Mouse (Mus musculus) heart, postnatal 10 days (tissue): ENCODE data around the gene Cradd. TPM values are rescaled to one million over a fixed set of nuclear protein-coding genes. Genes with fewer than 3 reads are reported as not detected.

Experiments used
- DNase-seq, 2 experiments: peaks; one replicate each; pipeline ENCODE4 v3.0.0; 2021
- intact Hi-C: fragments of 180-260 bp; cut with DNase I; formaldehyde crosslinking; loops from one replicate; pipeline ENCODE4 v1.15.1; 2025
- total RNA-seq, 2 experiments: library from RNA; stranded (reverse); gene quantifications; 2 replicates each; pipeline ENCODE4 v1.2.3; 2021

The Cradd gene
- total RNA-seq, 2 experiments from 2014 or later = 12.9 to 13.5 TPM

DNA sequence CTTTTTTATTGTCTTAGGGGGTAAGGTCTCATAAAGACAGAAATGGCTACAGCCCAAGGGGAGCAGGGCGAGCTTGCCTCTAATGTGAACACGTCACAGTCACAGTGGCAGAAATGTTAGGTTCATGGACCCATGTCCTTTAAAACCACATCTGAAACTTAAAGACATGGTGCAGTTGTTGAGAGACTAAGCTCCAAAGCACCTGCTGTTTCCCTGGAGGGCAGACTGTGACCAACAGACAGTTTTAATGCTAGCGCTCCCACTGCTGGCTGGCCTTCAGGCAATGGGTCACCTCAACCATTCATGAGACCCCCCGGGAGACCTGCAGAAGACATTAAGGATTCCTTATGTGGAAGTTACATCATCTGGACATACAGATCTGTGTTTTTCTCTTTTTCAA, 141.5 kb downstream of the Cradd start:
- no peak for DNase-seq
- intact Hi-C loops = no loop called here

GRCm38 (mm10) chr10:95181553-95181952, 142.4 kb downstream of the Cradd start:
- DNase-seq = peak in 1 of 2 experiments; percentile 58

DNA sequence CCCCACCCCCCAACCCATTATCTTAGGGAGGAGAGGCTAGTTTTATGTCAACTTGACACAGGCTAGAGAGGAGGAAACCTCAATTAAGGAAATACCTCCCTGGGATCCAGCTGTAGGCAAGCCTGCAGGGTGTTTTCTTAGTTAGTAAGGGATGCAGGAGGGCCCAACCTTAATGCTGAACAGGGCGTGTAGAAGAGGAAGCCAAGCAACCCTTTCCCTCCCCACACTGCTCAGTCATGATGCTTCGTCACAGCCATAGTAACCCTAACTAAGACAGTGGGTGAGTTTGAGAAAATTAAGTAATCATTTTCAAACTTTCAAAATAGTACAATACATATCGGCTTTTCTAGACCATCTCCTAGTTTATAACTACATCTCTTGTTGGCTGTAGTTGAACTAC, 143.0 kb downstream of the Cradd start:
- intact Hi-C loops = no loop called here
- no peak for DNase-seq

More at GRCm38 (mm10) chr10:95181553-95181952, 142.4 kb downstream of the Cradd start:
- intact Hi-C loops = no loop called here

DNA sequence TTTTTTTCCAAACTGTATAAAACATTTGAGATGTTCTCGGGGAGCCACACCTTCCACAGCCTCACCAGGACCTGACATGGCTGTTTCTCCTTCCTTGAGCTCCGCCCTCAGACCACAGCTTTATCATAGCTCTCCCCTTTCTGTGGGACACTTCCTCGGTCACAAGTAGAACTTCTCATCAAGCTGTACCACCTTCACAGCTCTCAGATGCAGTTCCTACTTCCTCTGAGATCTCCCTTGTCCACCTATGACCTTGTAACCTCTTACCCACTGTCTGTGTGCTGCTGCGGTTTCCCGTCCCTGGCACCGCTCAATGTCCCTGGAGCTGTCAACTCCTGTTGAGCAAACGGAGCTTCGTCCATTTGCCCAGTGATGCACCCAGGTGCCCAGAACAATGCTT, 143.8 kb downstream of the Cradd start:
- intact Hi-C loops = no loop called here
- no peak for DNase-seq

- intact Hi-C loops = no loop called here
- no peak for DNase-seq
These were observed 145.1 kb downstream of the Cradd start for GRCm38 (mm10) chr10:95178785-95179184.

DNA sequence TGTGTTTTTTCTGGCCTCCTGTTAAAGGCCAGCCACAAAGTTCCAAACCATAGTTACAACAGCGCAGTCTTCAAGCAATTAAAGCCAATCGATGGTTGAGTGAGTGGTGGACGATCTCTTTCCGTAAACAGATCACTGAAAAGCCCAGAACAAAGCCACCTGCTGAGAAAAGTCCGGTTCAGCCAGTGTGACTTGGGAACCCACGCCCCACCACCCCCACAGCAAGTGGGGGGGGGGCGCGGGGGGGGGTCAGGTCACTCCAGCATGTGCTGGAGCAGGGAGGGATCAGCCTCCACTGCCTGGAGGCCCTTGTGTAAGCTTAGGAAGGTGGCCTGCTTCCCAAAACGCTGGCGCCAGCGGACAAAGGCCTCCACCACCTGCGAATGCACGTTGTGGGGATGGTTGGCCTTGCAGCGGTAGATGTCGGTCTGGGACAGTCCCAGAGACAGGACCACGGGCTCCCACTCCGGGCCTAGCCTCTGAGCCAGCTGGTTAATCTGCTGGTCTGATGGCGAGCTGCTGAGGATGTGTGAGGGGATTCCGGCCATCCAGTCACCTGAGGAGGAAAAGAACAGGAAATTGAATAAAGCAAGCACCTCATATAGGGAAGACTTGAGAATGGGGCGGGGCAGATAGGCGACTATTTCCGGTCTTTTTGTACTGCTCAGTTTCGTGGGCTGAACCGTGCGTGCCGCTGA, 148.4 kb downstream of the Cradd start:
- intact Hi-C loops = no loop called here

GRCm38 (mm10) chr10:95174260-95174659, 149.7 kb downstream of the Cradd start:
- DNase-seq = no peak
- intact Hi-C loops = no loop called here

More for the DNA sequence above, 148.4 kb downstream of the Cradd start:
- no peak for DNase-seq

GRCm38 (mm10) chr10:95170721-95171354, 153.1 kb downstream of the Cradd start:
- intact Hi-C loops = no loop called here

GRCm38 (mm10) chr10:95164949-95165348, 159.0 kb downstream of the Cradd start:
- no peak for DNase-seq
- intact Hi-C loops = no loop called here

More at GRCm38 (mm10) chr10:95170721-95171354, 153.1 kb downstream of the Cradd start:
- no peak for DNase-seq

GRCm38 (mm10) chr10:95162691-95163374, 161.1 kb downstream of the Cradd start:
- intact Hi-C loops = no loop called here
- peak; percentile 38 to 55 for DNase-seq

DNA sequence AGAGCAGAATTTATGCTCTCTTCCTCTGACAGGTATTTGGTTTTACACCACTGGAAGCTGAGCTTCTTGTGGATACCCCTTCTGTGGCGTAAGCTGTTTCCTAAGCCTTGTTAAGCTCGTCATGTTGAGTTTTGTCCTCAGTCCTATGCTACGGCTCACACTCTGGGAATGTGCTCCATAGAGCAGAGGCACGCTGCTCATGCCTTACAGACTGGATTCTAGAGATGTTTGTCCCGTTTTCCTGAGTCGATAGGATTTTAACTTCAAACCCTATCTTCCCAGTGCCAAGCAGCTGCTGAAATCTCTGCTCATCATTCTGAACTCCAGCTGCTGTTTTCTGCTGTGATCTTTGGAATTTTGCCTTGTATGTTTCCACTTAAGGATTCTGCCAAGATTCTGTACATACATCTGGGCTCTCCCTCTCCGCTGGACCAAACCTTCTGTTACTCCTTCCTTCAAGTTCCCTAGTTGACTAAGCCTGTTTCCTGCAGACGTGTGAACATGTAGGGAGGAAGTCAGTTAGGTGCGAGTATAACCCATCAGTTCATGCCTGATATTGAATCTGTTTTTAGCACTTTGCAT, 164.2 kb downstream of the Cradd start:
- intact Hi-C loops = no loop called here
- DNase-seq = no peak

GRCm38 (mm10) chr10:95156410-95156809, 167.5 kb downstream of the Cradd start:
- DNase-seq = no peak
- intact Hi-C loops = no loop called here

DNA sequence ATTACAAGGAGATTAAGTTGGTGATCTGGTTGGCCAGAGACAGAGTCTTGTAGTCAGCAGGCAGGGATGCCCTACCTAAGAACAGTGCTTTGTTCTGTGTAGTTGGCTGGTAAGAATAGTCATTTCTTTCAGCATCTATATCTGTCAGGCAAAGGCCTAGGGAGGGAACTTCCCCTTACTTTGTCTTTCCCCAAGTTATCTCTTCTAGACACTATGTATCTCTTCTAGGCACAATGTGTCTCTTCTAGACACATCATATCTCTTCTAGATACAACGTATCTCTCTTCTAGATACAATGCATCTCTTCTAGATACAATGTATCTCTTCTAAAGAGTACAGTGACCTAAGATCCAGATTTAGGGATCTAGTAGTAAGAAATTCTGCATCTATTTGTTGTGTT, 169.3 kb downstream of the Cradd start:
- DNase-seq = no peak
- intact Hi-C loops = no loop called here

- no peak for DNase-seq
- intact Hi-C loops = no loop called here
These were observed 170.7 kb downstream of the Cradd start for GRCm38 (mm10) chr10:95153224-95153623.

DNA sequence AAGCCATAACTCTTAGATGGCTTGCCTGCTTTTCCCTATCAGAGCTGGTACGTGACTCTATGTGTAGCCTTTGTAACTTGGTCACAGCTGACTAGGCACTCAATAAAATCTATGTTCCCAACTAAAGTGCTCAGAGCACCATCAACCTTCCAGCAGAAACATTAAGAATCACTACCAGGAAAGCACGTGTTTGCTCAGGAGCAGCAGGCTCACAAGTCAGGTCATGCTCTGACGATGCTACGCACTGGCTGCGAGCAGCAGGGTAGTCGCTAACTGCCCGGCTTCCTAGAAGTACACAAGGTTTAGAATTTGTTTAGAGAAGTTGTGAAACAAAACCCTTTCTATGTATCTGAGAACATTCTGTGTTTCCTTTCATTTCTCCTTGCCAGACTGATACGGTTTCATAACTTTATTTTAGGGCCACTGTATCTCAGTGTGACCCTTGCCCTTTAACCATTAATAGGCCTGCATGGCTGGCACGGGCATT, 171.4 kb downstream of the Cradd start:
- intact Hi-C loops = no loop called here

DNA sequence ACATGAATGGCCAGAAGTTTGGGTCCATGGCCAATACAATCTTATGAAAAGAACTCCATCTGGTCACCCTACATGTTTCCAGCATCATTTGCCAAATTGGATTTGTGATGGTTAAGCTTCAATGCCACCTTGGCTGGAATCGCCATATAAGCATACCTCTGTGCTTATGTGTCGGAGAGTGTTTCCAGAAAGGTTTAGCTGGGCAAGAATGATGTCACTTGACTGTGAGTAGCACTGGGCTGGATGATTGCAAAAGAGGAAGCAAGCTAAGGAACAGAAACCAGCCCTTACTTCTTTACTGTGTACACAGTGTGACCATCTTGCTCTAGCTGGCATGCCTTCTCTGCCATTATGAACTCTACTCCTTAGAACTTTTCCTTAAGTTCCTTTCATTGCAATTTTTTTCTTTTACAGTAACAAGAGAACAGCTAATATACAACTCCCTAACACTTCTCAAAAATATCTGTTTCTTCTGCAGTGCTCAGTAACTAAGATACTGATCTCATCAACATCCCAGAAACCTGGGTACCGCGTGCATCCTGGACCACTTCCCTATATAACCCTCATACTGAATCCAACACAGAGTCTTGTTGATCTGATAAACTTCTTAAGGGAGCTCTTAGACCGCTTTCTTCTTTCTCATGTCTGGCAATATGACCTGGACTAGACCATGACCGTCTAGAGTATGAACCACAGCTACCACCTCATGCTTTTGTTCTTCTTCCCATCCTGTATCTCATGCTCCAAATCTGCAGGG, 172.7 kb downstream of the Cradd start:
- intact Hi-C loops = no loop called here
- no peak for DNase-seq

More for the DNA sequence above, 171.4 kb downstream of the Cradd start:
- DNase-seq = no peak

GRCm38 (mm10) chr10:95149666-95150065, 174.3 kb downstream of the Cradd start:
- no peak for DNase-seq
- intact Hi-C loops = no loop called here

GRCm38 (mm10) chr10:95148641-95149040, 175.3 kb downstream of the Cradd start:
- intact Hi-C loops = no loop called here
- no peak for DNase-seq

GRCm38 (mm10) chr10:95147136-95147901, 176.6 kb downstream of the Cradd start:
- intact Hi-C loops = no loop called here
- DNase-seq = peak in 1 of 2 experiments; percentile 39

GRCm38 (mm10) chr10:95146491-95146890, 177.4 kb downstream of the Cradd start:
- DNase-seq = peak; percentile 59 to 73
- intact Hi-C loops = no loop called here
